Mouse (Mus musculus) frontal cortex, adult (tissue): ENCODE data around the gene Scgb1b2.

Source experiments
- ATAC-seq: cut with Nextera tagmentation; 2 replicates; pipeline ENCODE4 v1.9.2; 2017; ENCODE audit warnings: mild to moderate bottlenecking, moderate library complexity, mixed read lengths; ENCODE audit not compliant: low TSS enrichment

Gene Scgb1b2

DNA sequence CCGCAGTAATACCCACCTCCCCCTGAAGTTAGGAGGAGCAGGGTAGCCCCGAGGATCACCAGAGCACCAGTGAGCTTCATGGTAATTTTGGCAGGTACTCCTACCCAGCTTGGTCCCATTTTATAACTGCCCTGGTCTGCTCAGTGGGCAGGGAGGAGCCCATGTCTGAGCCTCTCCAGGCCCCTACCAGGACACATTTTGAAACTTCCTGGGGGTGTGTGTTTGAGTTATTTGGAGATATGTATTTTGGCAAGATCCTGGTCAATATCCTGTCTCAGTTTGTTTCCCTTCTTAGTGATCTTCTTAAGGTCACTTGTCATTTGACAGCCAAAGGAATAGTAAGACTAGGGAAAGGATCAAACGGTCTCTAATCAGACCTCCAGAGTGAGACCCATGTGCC lies at the start of gene Scgb1b2:
Scgb1b2 (minus strand) TSS at position 101 of the 400 bp plus-strand sequence.
- no peak for ATAC-seq

GRCm38 (mm10) chr7:31290208-31290607 lies 1.4 kb downstream of the Scgb1b2 start, which contains the start of gene Scgb2b2:
Gene Scgb2b2 (plus strand): TSS chr7:31290508.
- ATAC-seq: no peak
